Mouse (Mus musculus) A20 (cell line): ENCODE measurements around the gene Znhit6.
A peak's percentile ranks its signal among the peaks of the same experiment; 100 is the strongest.

Experiments used
- DNase-seq: peaks from one replicate; pipeline ENCODE4 v3.0.0-alpha.2; 2011; ENCODE audit warnings: low read depth, low spot score

The Znhit6 gene

GRCm38 (mm10) chr3:145575743-145576481 lies at the start of gene Znhit6:
Gene Znhit6, plus strand, starts transcription at chr3:145576205.
- DNase-seq = peak; percentile 93

GRCm38 (mm10) chr3:145537870-145538269 lies 38.1 kb upstream of the Znhit6 start:
- DNase-seq = peak; percentile 49

GRCm38 (mm10) chr3:145548441-145549415 lies 27.3 kb upstream of the Znhit6 start:
- DNase-seq = no peak

- DNase-seq = no peak
Observed at GRCm38 (mm10) chr3:145550216-145550615, 25.8 kb upstream of the Znhit6 start.

- no peak for DNase-seq
Observed at GRCm38 (mm10) chr3:145554388-145554787, 21.6 kb upstream of the Znhit6 start.

- no peak for DNase-seq
Observed at GRCm38 (mm10) chr3:145556206-145556605, 19.8 kb upstream of the Znhit6 start.

GRCm38 (mm10) chr3:145559675-145560074 lies 16.3 kb upstream of the Znhit6 start:
- DNase-seq = no peak

GRCm38 (mm10) chr3:145560117-145560516 lies 15.9 kb upstream of the Znhit6 start:
- no peak for DNase-seq

- no peak for DNase-seq
Observed at GRCm38 (mm10) chr3:145574468-145574867, 1.5 kb upstream of the Znhit6 start.

GRCm38 (mm10) chr3:145575340-145575739 lies 665 bp upstream of the Znhit6 start:
- no peak for DNase-seq

GRCm38 (mm10) chr3:145576482-145576822 lies 447 bp downstream of the Znhit6 start:
- no peak for DNase-seq

GRCm38 (mm10) chr3:145576876-145577275 lies 871 bp downstream of the Znhit6 start:
- no peak for DNase-seq

GRCm38 (mm10) chr3:145583043-145583442 lies 7.0 kb downstream of the Znhit6 start:
- no peak for DNase-seq

GRCm38 (mm10) chr3:145583522-145584200 lies 7.7 kb downstream of the Znhit6 start:
- DNase-seq = peak; percentile 23

- DNase-seq = no peak
Observed at GRCm38 (mm10) chr3:145590562-145590961, 14.6 kb downstream of the Znhit6 start.

GRCm38 (mm10) chr3:145591841-145592542 lies 16.0 kb downstream of the Znhit6 start:
- DNase-seq = no peak

GRCm38 (mm10) chr3:145595354-145595753 lies 19.3 kb downstream of the Znhit6 start:
- DNase-seq = no peak

- DNase-seq = no peak
Observed at GRCm38 (mm10) chr3:145599059-145599458, 23.1 kb downstream of the Znhit6 start.

GRCm38 (mm10) chr3:145600801-145601200 lies 24.8 kb downstream of the Znhit6 start:
- no peak for DNase-seq

GRCm38 (mm10) chr3:145601345-145601744 lies 25.3 kb downstream of the Znhit6 start:
- no peak for DNase-seq
